8 mouse cellular contexts compared by ENCODE assay signal in genomic region chr4:83314922-83315881, GRCm38 (mm10). TPM values are rescaled to one million over a fixed set of nuclear protein-coding genes. Genes with fewer than 3 reads are reported as not detected.
DNase-seq lines count a peak whose midpoint lies in the region; ATAC-seq and TF ChIP-seq lines count a peak whose summit lies in the region.

No protein-coding gene starts in this region.

- no peak for TF ChIP-seq CTCF in liver, embryonic 14.5 days (IDR thresholded peaks at IDR 0.05; ENCODE audit: low read depth)

- no peaks in the 10 kb centered on the region for H3K27me3 ChIP-seq in forebrain, embryonic 10.5 days (ENCODE audit: poor library complexity, severe bottlenecking)
- no peaks in the 10 kb centered on the region for H3K27me3 ChIP-seq in forebrain, embryonic 15.5 days
- no peaks in the 10 kb centered on the region for H3K27me3 ChIP-seq in heart, embryonic 13.5 days (replicated peaks)
- H3K27me3 ChIP-seq in liver, embryonic 14.5 days (ENCODE audit: control insufficient read depth, insufficient read depth, low read length), result no peaks in the 10 kb centered on the region

- H3K9ac ChIP-seq in forebrain, embryonic 15.5 days (replicated peaks), result no peak overlapping the region
- H3K9ac ChIP-seq in heart, embryonic 13.5 days, result peak overlapping the region; percentile 63
- H3K9ac ChIP-seq in liver, embryonic 14.5 days (replicated peaks), result peak overlapping the region; percentile 60

- DNase-seq in forebrain, embryonic 10.5 days (ENCODE audit: extremely low spot score, low spot score), result no peak
- peak; percentile 79 for DNase-seq in 3134 (ENCODE audit: extremely low read depth, insufficient read length, low spot score)
- DNase-seq in adrenal gland, postnatal 14 days, result peak; percentile 65
- no peak for DNase-seq in liver, embryonic 14.5 days (ENCODE audit: low read depth in 3 of 3, low spot score in 3 of 3)
- peak; percentile 25 to 43 for DNase-seq in spleen, postnatal 36 days (ENCODE audit: low spot score in 2 of 2)
- no peak for DNase-seq in cerebellum, postnatal 36 days

- H3K4me2 ChIP-seq in forebrain, embryonic 15.5 days (replicated peaks), result no peak overlapping the region
- H3K4me2 ChIP-seq in heart, embryonic 13.5 days, result peak overlapping the region; percentile 60
- peak overlapping the region; percentile 66 for H3K4me2 ChIP-seq in liver, embryonic 14.5 days (ENCODE audit: low read depth)

- no peaks in the 10 kb centered on the region for H3K4me1 ChIP-seq in forebrain, embryonic 10.5 days
- H3K4me1 ChIP-seq in forebrain, embryonic 15.5 days, result peaks cover 8% of the 10 kb centered on the region; the same call in 1 of the 2 replicates
- H3K4me1 ChIP-seq in heart, embryonic 13.5 days, result peaks cover 13% of the 10 kb centered on the region; the same call in 1 of the 2 replicates
- H3K4me1 ChIP-seq in liver, embryonic 14.5 days (replicated peaks; ENCODE audit: control insufficient read depth in 2 of 2, insufficient read depth in 2 of 2, low read length in 1 of 2), result peaks cover 5% of the 10 kb centered on the region in 2 experiments; a peak in 2 of 4 replicates

- TF ChIP-seq EP300 in liver, embryonic 14.5 days (IDR thresholded peaks at IDR 0.05; ENCODE audit: low read depth), result no peak

- WGBS in forebrain, embryonic 10.5 days, result 61% methylated on average over 13 of the region's 13 CpGs
- WGBS in forebrain, embryonic 15.5 days, result 55% methylated on average over 13 of the region's 13 CpGs
- 45% methylated on average over 13 of the region's 13 CpGs for WGBS in heart, embryonic 13.5 days
- WGBS in liver, embryonic 14.5 days (ENCODE audit: insufficient replicate concordance), result 19% methylated on average over 13 of the region's 13 CpGs

- no peak overlapping the region for H3K4me3 ChIP-seq in forebrain, embryonic 10.5 days
- H3K4me3 ChIP-seq in forebrain, embryonic 15.5 days, result no peak overlapping the region
- H3K4me3 ChIP-seq in heart, embryonic 13.5 days, result peak overlapping the region; percentile 29
- H3K4me3 ChIP-seq in liver, embryonic 14.5 days (ENCODE audit: insufficient read depth in 1 of 2, low read depth in 2 of 2, low read length in 2 of 2), result peak overlapping the region; percentile 47 to 51

- no peaks in the 10 kb centered on the region for H3K36me3 ChIP-seq in forebrain, embryonic 10.5 days (replicated peaks)
- H3K36me3 ChIP-seq in forebrain, embryonic 15.5 days, result no peaks in the 10 kb centered on the region
- H3K36me3 ChIP-seq in heart, embryonic 13.5 days, result no peaks in the 10 kb centered on the region
- H3K36me3 ChIP-seq in liver, embryonic 14.5 days (replicated peaks; ENCODE audit: control insufficient read depth, insufficient read depth, low read depth), result no peaks in the 10 kb centered on the region

- H3K27ac ChIP-seq in forebrain, embryonic 10.5 days, result peak overlapping the region; percentile 40; the same call in 1 of the 2 replicates
- no peak overlapping the region for H3K27ac ChIP-seq in forebrain, embryonic 15.5 days (replicated peaks)
- no peak overlapping the region for H3K27ac ChIP-seq in heart, embryonic 13.5 days (replicated peaks)
- no peak overlapping the region for H3K27ac ChIP-seq in liver, embryonic 14.5 days

- no peaks in the 10 kb centered on the region for H3K9me3 ChIP-seq in forebrain, embryonic 10.5 days
- H3K9me3 ChIP-seq in forebrain, embryonic 15.5 days, result no peaks in the 10 kb centered on the region
- H3K9me3 ChIP-seq in heart, embryonic 13.5 days, result no peaks in the 10 kb centered on the region
- H3K9me3 ChIP-seq in liver, embryonic 14.5 days (ENCODE audit: control insufficient read depth, low read length), result no peaks in the 10 kb centered on the region

- ATAC-seq in forebrain, embryonic 15.5 days (replicated peaks), result no peak; the same call in 1 of the 2 replicates
- no peak for ATAC-seq in heart, embryonic 13.5 days (ENCODE audit: extremely low read depth, insufficient number of reproducible peaks, low FRiP score, low TSS enrichment)
- peak; percentile 58 for ATAC-seq in liver, embryonic 14.5 days (ENCODE audit: insufficient read depth)

RNA-seq across cellular contexts. Expression of gene Ttc39b, which starts 8.9 kb away (rescaled TPM):
- polyA plus RNA-seq in forebrain, embryonic 10.5 days (2016; fragmentation: Nextera tagmentation; extraction: Ambion mirVana), result 1.7 and 3.1 TPM in 2 replicates
- 11.7 and 13.7 TPM in 2 replicates for polyA plus RNA-seq in forebrain, embryonic 15.5 days (2015; fragmentation: Nextera tagmentation; extraction: Ambion mirVana)
- 18.7 and 19.1 TPM in 2 replicates for total RNA-seq in adrenal gland, postnatal 14 days (2021)
- 2.1 and 2.5 TPM in 2 replicates for polyA plus RNA-seq in heart, embryonic 13.5 days (2015; fragmentation: Nextera tagmentation; extraction: Ambion mirVana)
- polyA plus RNA-seq in liver, embryonic 14.5 days (2012; rRNA removed), result 0.37 and 0.60 TPM in 2 replicates
- polyA plus RNA-seq in liver, embryonic 14.5 days (2014; fragmentation: Nextera tagmentation; extraction: Ambion mirVana), result 2.1 and 2.9 TPM in 2 replicates

Comparison
In these comparisons a context has a peak if more than half of its experiments do, and no peak if none do; other contexts are left out.
1. DNase-seq: peak in 3134 (single experiment), adrenal gland, postnatal 14 days (single experiment) and spleen, postnatal 36 days (2 of 2); none in forebrain, embryonic 10.5 days (single experiment), liver, embryonic 14.5 days (0 of 3) and cerebellum, postnatal 36 days (0 of 2).
2. H3K4me3 ChIP-seq: peak in heart, embryonic 13.5 days (single experiment) and liver, embryonic 14.5 days (2 of 2); none in forebrain, embryonic 10.5 days (single experiment) and forebrain, embryonic 15.5 days (single experiment).